Mouse (Mus musculus) forebrain, embryonic 11.5 days (tissue): Measurements from ENCODE around the gene Gm44502. TPM values are rescaled to one million over a fixed set of nuclear protein-coding genes. Genes with fewer than 3 reads are reported as not detected.
A peak's percentile ranks its signal among the peaks of the same experiment; 100 is the strongest.

ENCODE experiments used
- ATAC-seq: fragments of 200-750 bp; cut with Nextera tagmentation; replicated peaks from 2 replicates; pipeline ENCODE4 v1.8.0; 2017; ENCODE audit warnings: moderate TSS enrichment; ENCODE audit not compliant: low FRiP score
- DNase-seq: peaks from one replicate; pipeline ENCODE4 v3.0.0-alpha.2; 2017; ENCODE audit warnings: low spot score
- H3K27ac ChIP-seq: fragments of 300-500 bp; sonication (generic); 2 replicates; pipeline ENCODE4 v1.5.1; 2014; ENCODE audit warnings: low read depth, low read length
- H3K27me3 ChIP-seq: fragments of 300-500 bp; sonication (generic); 2 replicates; pipeline ENCODE4 v1.6.1; 2014; ENCODE audit warnings: mild to moderate bottlenecking, low read length, mixed read lengths; ENCODE audit not compliant: control insufficient read depth, insufficient read depth
- H3K36me3 ChIP-seq: fragments of 300-500 bp; sonication (generic); 2 replicates; pipeline ENCODE4 v1.6.1; 2014; ENCODE audit warnings: mild to moderate bottlenecking, low read length, moderate library complexity, mixed read lengths; ENCODE audit not compliant: control insufficient read depth, insufficient read depth
- H3K4me1 ChIP-seq: fragments of 300-500 bp; sonication (generic); replicated peaks from 2 replicates; pipeline ENCODE4 v1.6.1; 2014; ENCODE audit warnings: low read length, mixed read lengths; ENCODE audit not compliant: control insufficient read depth, insufficient read depth
- H3K4me2 ChIP-seq: fragments of 300-500 bp; sonication (generic); 2 replicates; pipeline ENCODE4 v1.6.1; 2014; ENCODE audit warnings: low read depth, mild to moderate bottlenecking, low read length, moderate library complexity, mixed read lengths; ENCODE audit not compliant: severe bottlenecking
- H3K4me3 ChIP-seq: fragments of 300-500 bp; sonication (generic); 2 replicates; pipeline ENCODE4 v1.5.1; 2014; ENCODE audit warnings: low read depth, low read length
- H3K9ac ChIP-seq: fragments of 300-500 bp; sonication (generic); 2 replicates; pipeline ENCODE4 v1.6.1; 2014; ENCODE audit warnings: low read length
- H3K9me3 ChIP-seq: fragments of 300-500 bp; sonication (generic); 2 replicates; pipeline ENCODE4 v1.6.1; 2016; ENCODE audit warnings: low read length, mixed read lengths; ENCODE audit not compliant: control insufficient read depth
- WGBS: fragments of 180-500 bp; shearing (Covaris S2); extraction: QIAGEN DNeasy Blood & Tissue Kit; methylation state at CpG from one replicate; pipeline ENCODE4 v1.1.7; 2014; 5-methylcytosine and 5-hydroxymethylcytosine counted together
- polyA plus RNA-seq: library from polyadenylated mRNA; unstranded; fragments of >200 nt; fragmentation: Nextera tagmentation; extraction: Ambion mirVana; gene quantifications from 2 replicates; pipeline ENCODE4 v1.2.1, GENCODE M21; 2014

Gm44502 gene
- polyA plus RNA-seq, 1 experiment from 2014 or later: not detected

GRCm38 (mm10) chr15:89373027-89373761 lies 56.3 kb downstream of the Gm44502 start:
- peak overlapping the region; percentile 83 for H3K9ac ChIP-seq
- WGBS: 2% methylated on average over 35 of the region's 35 CpGs
- H3K36me3 ChIP-seq: peaks cover 23% of the 10 kb centered on the region
- peaks cover 4% of the 10 kb centered on the region for H3K4me1 ChIP-seq
- peak overlapping the region; percentile 63 for H3K4me3 ChIP-seq
- H3K27me3 ChIP-seq: peaks cover 22% of the 10 kb centered on the region
- H3K4me2 ChIP-seq: peak overlapping the region; percentile 89
- DNase-seq (peak; percentile 89), ATAC-seq (peak; percentile 72)
- H3K9me3 ChIP-seq: no peaks in the 10 kb centered on the region
- H3K27ac ChIP-seq: peak overlapping the region; percentile 80

GRCm38 (mm10) chr15:89372536-89372935 lies 57.0 kb downstream of the Gm44502 start:
- peak; percentile 49 for DNase-seq
- ATAC-seq: no peak
- H3K4me2 ChIP-seq: no peak overlapping the region
- H3K27me3 ChIP-seq: peaks cover 16% of the 10 kb centered on the region
- peaks cover 4% of the 10 kb centered on the region for H3K4me1 ChIP-seq
- peaks cover 26% of the 10 kb centered on the region for H3K36me3 ChIP-seq
- H3K9me3 ChIP-seq: no peaks in the 10 kb centered on the region
- H3K4me3 ChIP-seq: peak overlapping the region; percentile 63; the same call in 1 of the 2 replicates
- no peak overlapping the region for H3K9ac ChIP-seq
- WGBS: 85% methylated on average over 7 of the region's 7 CpGs
- H3K27ac ChIP-seq: no peak overlapping the region

- no peak for ATAC-seq
- Histone ChIP-seq H3K4me2 (no peak overlapping the region), H3K9ac (no peak overlapping the region), H3K4me1 (peaks cover 4% of the 10 kb centered on the region), H3K27ac (no peak overlapping the region), H3K4me3 (0 out of 2 replicates have a peak overlapping the region, but pooled peaks have one; percentile 63), H3K9me3 (no peaks in the 10 kb centered on the region), H3K36me3 (peaks cover 29% of the 10 kb centered on the region), H3K27me3 (peaks cover 11% of the 10 kb centered on the region)
- WGBS: 93% methylated on average over 13 of the region's 13 CpGs
- peak; percentile 54 for DNase-seq
Observed at GRCm38 (mm10) chr15:89372068-89372467, 57.4 kb downstream of the Gm44502 start.

Other genes with a start within 250 kb of the Gm44502 start
- 162 and 176 TPM in 2 replicates for gene Plxnb2, start 248.9 kb downstream of the Gm44502 start, polyA plus RNA-seq
- 26.7 and 27.5 TPM in 2 replicates for gene Dennd6b, start 233.2 kb downstream of the Gm44502 start, polyA plus RNA-seq
- 45.1 and 49.2 TPM in 2 replicates for gene Ppp6r2, start 218.1 kb downstream of the Gm44502 start, polyA plus RNA-seq
- gene Sbf1, start 114.4 kb downstream of the Gm44502 start, polyA plus RNA-seq: 76.5 and 87.8 TPM in 2 replicates
- gene Adm2, start 107.0 kb downstream of the Gm44502 start, polyA plus RNA-seq: 0.15 TPM in 1 of 2 replicates, not detected in the other
- gene Miox, start 95.3 kb downstream of the Gm44502 start, polyA plus RNA-seq: not detected in 2 replicates
- gene Lmf2, start 74.0 kb downstream of the Gm44502 start, polyA plus RNA-seq: 43.7 and 47.3 TPM in 2 replicates
- 191 and 203 TPM in 2 replicates for gene Ncaph2, start 74.0 kb downstream of the Gm44502 start, polyA plus RNA-seq
- gene Sco2, start 55.9 kb downstream of the Gm44502 start, polyA plus RNA-seq: 5.1 and 5.7 TPM in 2 replicates
- gene Tymp, start 52.7 kb downstream of the Gm44502 start, polyA plus RNA-seq: 0.80 and 1.3 TPM in 2 replicates
- gene Odf3b, start 50.4 kb downstream of the Gm44502 start, polyA plus RNA-seq: 0.37 and 1.2 TPM in 2 replicates
- not detected in 2 replicates for gene Klhdc7b, start 44.8 kb downstream of the Gm44502 start, polyA plus RNA-seq
- gene Syce3, start 19.2 kb downstream of the Gm44502 start, polyA plus RNA-seq: not detected in 2 replicates
- gene Cpt1b, start 3.8 kb downstream of the Gm44502 start, polyA plus RNA-seq: 0.84 TPM in 1 of 2 replicates, not detected in the other
- 3.5 and 6.0 TPM in 2 replicates for gene C730034F03Rik, start 107 bp downstream of the Gm44502 start, polyA plus RNA-seq
- 54.5 and 56.0 TPM in 2 replicates for gene Chkb, start 212 bp upstream of the Gm44502 start, polyA plus RNA-seq
- 26.0 and 27.4 TPM in 2 replicates for gene Mapk8ip2, start 24.2 kb upstream of the Gm44502 start, polyA plus RNA-seq
- gene Arsa, start 47.7 kb upstream of the Gm44502 start, polyA plus RNA-seq: 9.9 and 10.6 TPM in 2 replicates
- 3.8 and 4.9 TPM in 2 replicates for gene Shank3, start 69.9 kb upstream of the Gm44502 start, polyA plus RNA-seq
- 0.65 and 0.84 TPM in 2 replicates for gene Acr, start 138.6 kb upstream of the Gm44502 start, polyA plus RNA-seq
- gene Rabl2, start 162.2 kb upstream of the Gm44502 start, polyA plus RNA-seq: 76.4 and 76.7 TPM in 2 replicates